Mouse (Mus musculus): ENCODE results near the gene 1700017N19Rik. TPM values are rescaled to one million over a fixed set of nuclear protein-coding genes. Genes with fewer than 3 reads are reported as not detected.

Gene 1700017N19Rik
- not detected in 2 replicates for polyA plus RNA-seq (2012; rRNA removed)

DNA sequence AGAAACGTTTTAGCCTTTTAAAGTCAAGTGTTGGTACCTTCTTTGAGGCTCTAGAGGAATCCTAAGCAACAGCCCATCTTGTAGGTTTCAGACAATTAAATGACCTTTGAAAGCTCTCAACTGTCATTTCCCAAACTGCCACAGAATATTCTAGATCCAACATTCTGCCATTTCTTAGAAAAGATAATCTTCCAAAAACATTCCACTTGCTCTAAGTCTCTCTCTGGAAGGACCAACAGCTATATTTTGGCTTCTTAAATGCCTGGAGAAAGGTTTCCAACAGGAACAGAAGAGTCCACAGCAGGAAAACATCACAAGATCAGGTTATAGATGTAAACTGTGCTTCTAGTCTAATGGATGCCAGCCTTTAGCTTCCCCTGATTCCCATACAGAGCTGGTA lies at the start of gene 1700017N19Rik, which contains the start of gene 4930430F08Rik:
Gene 1700017N19Rik, plus strand, starts transcription at position 162 of the 400 bp plus-strand sequence.
Gene 4930430F08Rik, minus strand, starts transcription at position 101 of the 400 bp plus-strand sequence.

Other genes starting within 250 kb of the 1700017N19Rik start
- gene Gm4302, start 249.6 kb upstream of the 1700017N19Rik start, polyA plus RNA-seq (2012; rRNA removed), result not detected in 2 replicates
- gene Gm4303, start 244.5 kb upstream of the 1700017N19Rik start, polyA plus RNA-seq (2012; rRNA removed), result not detected in 2 replicates
- not detected in 2 replicates for gene Gm4305, start 239.4 kb upstream of the 1700017N19Rik start, polyA plus RNA-seq (2012; rRNA removed)
- not detected in 2 replicates for gene Gm4307, start 229.1 kb upstream of the 1700017N19Rik start, polyA plus RNA-seq (2012; rRNA removed)
- not detected in 2 replicates for gene Gm4312, start 207.9 kb upstream of the 1700017N19Rik start, polyA plus RNA-seq (2012; rRNA removed)
- gene Tmtc3, start 103.1 kb upstream of the 1700017N19Rik start, polyA plus RNA-seq (2012; rRNA removed), result 2.4 and 2.8 TPM in 2 replicates
- 1.3 and 1.5 TPM in 2 replicates for gene Cep290, start 102.9 kb upstream of the 1700017N19Rik start, polyA plus RNA-seq (2012; rRNA removed)
- gene 4930430F08Rik, start 61 bp upstream of the 1700017N19Rik start, polyA plus RNA-seq (2012; rRNA removed), result 6.4 and 7.2 TPM in 2 replicates

Measured in liver, embryonic 18 days (tissue).